Mouse (Mus musculus) midbrain, embryonic 15.5 days (tissue): ENCODE results near the gene Tas1r2. TPM values are rescaled to one million over a fixed set of nuclear protein-coding genes. Genes with fewer than 3 reads are reported as not detected.
A peak's percentile ranks its signal among the peaks of the same experiment; 100 is the strongest.

Experiments used
- ATAC-seq: fragments of 200-750 bp; cut with Nextera tagmentation; replicated peaks from 2 replicates; pipeline ENCODE4 v1.8.0; 2017; ENCODE audit warnings: moderate TSS enrichment
- H3K27ac ChIP-seq: fragments of 300-500 bp; sonication (generic); 2 replicates; pipeline ENCODE4 v1.5.1; 2015; ENCODE audit warnings: mild to moderate bottlenecking, inconsistent platforms
- H3K27me3 ChIP-seq: fragments of 300-500 bp; sonication (generic); replicated peaks from 2 replicates; pipeline ENCODE4 v1.6.1; 2015; ENCODE audit warnings: inconsistent platforms
- H3K36me3 ChIP-seq: fragments of 300-500 bp; sonication (generic); replicated peaks from 2 replicates; pipeline ENCODE4 v1.6.1; 2015; ENCODE audit warnings: inconsistent platforms
- H3K4me1 ChIP-seq: fragments of 300-500 bp; sonication (generic); 2 replicates; pipeline ENCODE4 v1.6.1; 2015; ENCODE audit warnings: inconsistent platforms
- H3K4me2 ChIP-seq: fragments of 300-500 bp; sonication (generic); 2 replicates; pipeline ENCODE4 v1.6.1; 2015; ENCODE audit warnings: inconsistent platforms, mild to moderate bottlenecking, moderate library complexity
- H3K4me3 ChIP-seq: fragments of 300-500 bp; sonication (generic); 2 replicates; pipeline ENCODE4 v1.5.1; 2015; ENCODE audit warnings: mild to moderate bottlenecking, inconsistent platforms
- H3K9ac ChIP-seq: fragments of 300-500 bp; sonication (generic); 2 replicates; pipeline ENCODE4 v1.6.1; 2015; ENCODE audit warnings: mild to moderate bottlenecking, inconsistent platforms
- H3K9me3 ChIP-seq: fragments of 300-500 bp; sonication (generic); 2 replicates; pipeline ENCODE4 v1.6.1; 2016; ENCODE audit warnings: inconsistent platforms
- WGBS: fragments of 180-500 bp; shearing (Covaris S2); methylation state at CpG from one replicate; pipeline ENCODE4 v1.1.7; 2015; ENCODE audit warnings: mixed read lengths; 5-methylcytosine and 5-hydroxymethylcytosine counted together
- polyA plus RNA-seq: library from polyadenylated mRNA; unstranded; fragments of >200 nt; fragmentation: Nextera tagmentation; extraction: Ambion mirVana; gene quantifications from 2 replicates; pipeline ENCODE4 v1.2.1, GENCODE M21; 2015

Tas1r2 gene
- polyA plus RNA-seq = not detected in 2 replicates

GRCm38 (mm10) chr4:139653238-139653637 lies at the start of gene Tas1r2:
Gene Tas1r2, plus strand, starts transcription at chr4:139653538.
- 83% methylated on average over 8 of the region's 8 CpGs for WGBS
- H3K36me3 ChIP-seq = no peaks in the 10 kb centered on the region; the same call in 1 of the 2 replicates
- H3K9me3 ChIP-seq = no peaks in the 10 kb centered on the region
- no peak within 1 kb of the TSS for H3K27ac ChIP-seq
- H3K9ac ChIP-seq = no peak within 1 kb of the TSS
- no peak for ATAC-seq
- H3K4me1 ChIP-seq = no peaks in the 10 kb centered on the region
- H3K27me3 ChIP-seq = no peaks in the 10 kb centered on the region
- H3K4me3 ChIP-seq = no peak within 1 kb of the TSS
- no peak within 1 kb of the TSS for H3K4me2 ChIP-seq

- no peak for ATAC-seq
- Histone ChIP-seq H3K27ac (no peak overlapping the region), H3K4me3 (no peak overlapping the region), H3K9ac (no peak overlapping the region), H3K4me1 (peaks cover 2% of the 10 kb centered on the region; the same call in 1 of the 2 replicates), H3K36me3 (0 out of 2 replicates have a peak, but pooled peaks cover 3% of the 10 kb centered on the region), H3K4me2 (no peak overlapping the region), H3K27me3 (no peaks in the 10 kb centered on the region), H3K9me3 (no peaks in the 10 kb centered on the region)
- WGBS = 85% methylated on average over 11 of the region's 11 CpGs
These were observed 48.1 kb upstream of the Tas1r2 start for GRCm38 (mm10) chr4:139605216-139605615.

- Histone ChIP-seq H3K27me3 (no peaks in the 10 kb centered on the region), H3K9ac (no peak overlapping the region), H3K4me3 (no peak overlapping the region), H3K9me3 (no peaks in the 10 kb centered on the region), H3K4me1 (peaks cover 8% of the 10 kb centered on the region), H3K4me2 (no peak overlapping the region), H3K36me3 (0 out of 2 replicates have a peak, but pooled peaks cover 3% of the 10 kb centered on the region), H3K27ac (no peak overlapping the region)
- WGBS = 94% methylated on average over 5 of the region's 5 CpGs
- no peak for ATAC-seq
These were observed 46.6 kb upstream of the Tas1r2 start for GRCm38 (mm10) chr4:139606732-139607131.

- Histone ChIP-seq H3K9me3 (no peaks in the 10 kb centered on the region), H3K4me1 (peaks cover 8% of the 10 kb centered on the region), H3K36me3 (peaks cover 11% of the 10 kb centered on the region), H3K4me2 (no peak overlapping the region), H3K27ac (no peak overlapping the region), H3K4me3 (no peak overlapping the region), H3K27me3 (no peaks in the 10 kb centered on the region), H3K9ac (no peak overlapping the region)
- 76% methylated on average over 4 of the region's 4 CpGs for WGBS
- ATAC-seq = no peak
These were observed 44.4 kb upstream of the Tas1r2 start for GRCm38 (mm10) chr4:139608975-139609374.

- H3K27me3 ChIP-seq = no peaks in the 10 kb centered on the region
- H3K27ac ChIP-seq = peak overlapping the region; percentile 54
- 26% methylated on average over 6 of the region's 6 CpGs for WGBS
- H3K9ac ChIP-seq = no peak overlapping the region
- no peak overlapping the region for H3K4me2 ChIP-seq
- H3K36me3 ChIP-seq = peaks cover 17% of the 10 kb centered on the region
- H3K9me3 ChIP-seq = no peaks in the 10 kb centered on the region
- no peak overlapping the region for H3K4me3 ChIP-seq
- ATAC-seq = 0 out of 2 replicates have a peak, but pooled peaks have one; percentile 18
- peaks cover 13% of the 10 kb centered on the region for H3K4me1 ChIP-seq
These were observed 42.4 kb upstream of the Tas1r2 start for GRCm38 (mm10) chr4:139610954-139611353.

GRCm38 (mm10) chr4:139611542-139611953 lies 41.8 kb upstream of the Tas1r2 start:
- 3% methylated on average over 10 of the region's 10 CpGs for WGBS

GRCm38 (mm10) chr4:139614524-139615260 lies 38.6 kb upstream of the Tas1r2 start:
- peaks cover 24% of the 10 kb centered on the region for H3K4me1 ChIP-seq
- H3K27ac ChIP-seq = 0 out of 2 replicates have a peak overlapping the region, but pooled peaks have one; percentile 21
- H3K36me3 ChIP-seq = peaks cover 14% of the 10 kb centered on the region
- 0 out of 2 replicates have a peak, but pooled peaks have one; percentile 11 for ATAC-seq
- no peaks in the 10 kb centered on the region for H3K9me3 ChIP-seq
- no peak overlapping the region for H3K4me3 ChIP-seq
- H3K27me3 ChIP-seq = no peaks in the 10 kb centered on the region
- no peak overlapping the region for H3K9ac ChIP-seq
- 85% methylated on average over 21 of the region's 21 CpGs for WGBS
- no peak overlapping the region for H3K4me2 ChIP-seq

More at GRCm38 (mm10) chr4:139611542-139611953, 41.8 kb upstream of the Tas1r2 start:
- Histone ChIP-seq H3K4me1 (peaks cover 17% of the 10 kb centered on the region), H3K4me3 (peak overlapping the region; percentile 21), H3K4me2 (peak overlapping the region; percentile 43), H3K9ac (0 out of 2 replicates have a peak overlapping the region, but pooled peaks have one; percentile 21), H3K36me3 (peaks cover 17% of the 10 kb centered on the region), H3K9me3 (no peaks in the 10 kb centered on the region), H3K27me3 (no peaks in the 10 kb centered on the region), H3K27ac (peak overlapping the region; percentile 65; the same call in 1 of the 2 replicates)
- peak; percentile 37; the same call in 1 of the 2 replicates for ATAC-seq

GRCm38 (mm10) chr4:139616276-139617000 lies 36.9 kb upstream of the Tas1r2 start:
- 7% methylated on average over 24 of the region's 24 CpGs for WGBS
- peaks cover 18% of the 10 kb centered on the region for H3K4me1 ChIP-seq
- H3K27ac ChIP-seq = peak overlapping the region; percentile 36
- no peaks in the 10 kb centered on the region for H3K27me3 ChIP-seq
- peak overlapping the region; percentile 33 for H3K4me3 ChIP-seq
- peak; percentile 72 for ATAC-seq
- no peaks in the 10 kb centered on the region for H3K9me3 ChIP-seq
- peak overlapping the region; percentile 26; the same call in 1 of the 2 replicates for H3K9ac ChIP-seq
- H3K36me3 ChIP-seq = peaks cover 14% of the 10 kb centered on the region
- peak overlapping the region; percentile 49 for H3K4me2 ChIP-seq

- peaks cover 21% of the 10 kb centered on the region for H3K4me1 ChIP-seq
- no peaks in the 10 kb centered on the region for H3K9me3 ChIP-seq
- H3K9ac ChIP-seq = no peak overlapping the region
- peaks cover 14% of the 10 kb centered on the region for H3K36me3 ChIP-seq
- H3K27me3 ChIP-seq = no peaks in the 10 kb centered on the region
- 53% methylated on average over 3 of the region's 3 CpGs for WGBS
- 0 out of 2 replicates have a peak overlapping the region, but pooled peaks have one; percentile 36 for H3K27ac ChIP-seq
- ATAC-seq = no peak
- H3K4me2 ChIP-seq = peak overlapping the region; percentile 49
- peak overlapping the region; percentile 33; the same call in 1 of the 2 replicates for H3K4me3 ChIP-seq
These were observed 36.4 kb upstream of the Tas1r2 start for GRCm38 (mm10) chr4:139617001-139617364.

DNA sequence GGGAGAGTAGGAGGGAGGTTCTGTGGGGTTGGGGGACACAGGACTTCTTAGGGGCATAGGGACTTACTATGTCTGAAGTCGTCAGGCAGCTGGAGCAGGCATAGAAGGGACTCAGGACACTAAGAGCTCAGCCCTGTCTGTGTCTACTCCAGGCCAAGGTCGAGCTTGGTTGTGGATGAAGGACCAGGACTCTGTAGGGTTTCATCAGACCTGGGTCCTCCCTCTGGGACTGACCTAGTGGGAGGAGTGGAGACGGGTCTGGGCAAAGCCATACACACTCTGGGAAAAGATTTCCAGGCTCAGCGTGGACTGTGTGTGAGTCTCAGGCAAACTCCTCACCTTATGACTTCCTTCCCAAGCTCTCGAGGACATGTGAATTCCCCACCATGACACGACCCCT lies 33.6 kb upstream of the Tas1r2 start:
- H3K36me3 ChIP-seq = no peaks in the 10 kb centered on the region
- no peak overlapping the region for H3K4me2 ChIP-seq
- peaks cover 37% of the 10 kb centered on the region for H3K4me1 ChIP-seq
- H3K9ac ChIP-seq = no peak overlapping the region
- 77% methylated on average over 6 of the region's 6 CpGs for WGBS
- no peaks in the 10 kb centered on the region for H3K27me3 ChIP-seq
- H3K27ac ChIP-seq = no peak overlapping the region
- H3K4me3 ChIP-seq = no peak overlapping the region
- no peak for ATAC-seq
- no peaks in the 10 kb centered on the region for H3K9me3 ChIP-seq

- peak within 1 kb of the TSS; percentile 83 for H3K9ac ChIP-seq
- ATAC-seq = peak; percentile 99
These were observed 30.7 kb upstream of the Tas1r2 start, which contains the start of gene Aldh4a1 for GRCm38 (mm10) chr4:139622373-139623282. Gene Aldh4a1, plus strand, starts transcription at chr4:139622866.

More at GRCm38 (mm10) chr4:139622373-139623282, 30.7 kb upstream of the Tas1r2 start, which contains the start of gene Aldh4a1:
- under 1% methylated on average over 33 of the region's 38 CpGs for WGBS
- Histone ChIP-seq H3K4me3 (peak within 1 kb of the TSS; percentile 84), H3K27ac (peak within 1 kb of the TSS; percentile 92), H3K4me2 (peak within 1 kb of the TSS; percentile 83), H3K4me1 (peaks cover 25% of the 10 kb centered on the region), H3K36me3 (no peaks in the 10 kb centered on the region), H3K9me3 (no peaks in the 10 kb centered on the region), H3K27me3 (no peaks in the 10 kb centered on the region)
